Mouse (Mus musculus) brain, adult 10 weeks (tissue): Measurements from ENCODE around the gene Timp1. TPM values are rescaled to one million over a fixed set of nuclear protein-coding genes. Genes with fewer than 3 reads are reported as not detected.

ENCODE experiments used
- polyA plus RNA-seq: library from polyadenylated mRNA; stranded (reverse); fragments of 350-450 nt; fragmentation: Illumina TruSeq; extraction: RNeasy Lipid Tissue Mini Kit (QIAGEN cat#74804); gene quantifications from one replicate; pipeline ENCODE4 v1.2.3, GENCODE M21; 2015; ENCODE audit warnings: low read depth, low replicate concordance

The Timp1 gene
- polyA plus RNA-seq: 1.1 TPM

GRCm38 (mm10) chrX:20869962-20870513 is at the start of gene Timp1:
TSS of gene Timp1 (plus strand) at chrX:20870166.

GRCm38 (mm10) chrX:20920844-20921364 is 50.9 kb downstream of the Timp1 start, which contains the start of gene Syn1:
TSS of gene Syn1 (minus strand) at chrX:20921004.

Other genes starting within 250 kb of the Timp1 start
- 236 TPM for gene Uba1, start 211.8 kb upstream of the Timp1 start, polyA plus RNA-seq
- 228 TPM for gene Cdk16, start 182.2 kb upstream of the Timp1 start, polyA plus RNA-seq
- 83.3 TPM for gene Usp11, start 166.3 kb upstream of the Timp1 start, polyA plus RNA-seq
- 296 TPM for gene Araf, start 72.4 kb upstream of the Timp1 start, polyA plus RNA-seq
- 332 TPM for gene Syn1, start 50.8 kb downstream of the Timp1 start, polyA plus RNA-seq
- gene Cfp, start 61.4 kb downstream of the Timp1 start, polyA plus RNA-seq: 11.3 TPM
- 45.5 TPM for gene Elk1, start 80.4 kb downstream of the Timp1 start, polyA plus RNA-seq
- 25.5 TPM for gene Uxt, start 91.9 kb downstream of the Timp1 start, polyA plus RNA-seq
- 10.8 TPM for gene Zfp182, start 192.2 kb downstream of the Timp1 start, polyA plus RNA-seq
- gene Spaca5, start 198.2 kb downstream of the Timp1 start, polyA plus RNA-seq: not detected
- gene Zfp300, start 219.4 kb downstream of the Timp1 start, polyA plus RNA-seq: 2.8 TPM
- not detected for gene Ssxa1, start 245.7 kb downstream of the Timp1 start, polyA plus RNA-seq